Mouse (Mus musculus) bone marrow, adult 2 months (tissue): ENCODE measurements around the gene Podxl. TPM values are rescaled to one million over a fixed set of nuclear protein-coding genes. Genes with fewer than 3 reads are reported as not detected.

Experiments
- H3K27ac ChIP-seq: fragments of 200-500 bp; 2 replicates; pipeline ENCODE4 v1.5.1; 2012; ENCODE audit warnings: low read depth, mild to moderate bottlenecking, control low read depth, inconsistent platforms, low read length; ENCODE audit not compliant: control insufficient read depth, poor library complexity, insufficient read depth
- H3K4me1 ChIP-seq: fragments of 200-500 bp; 2 replicates; pipeline ENCODE4 v1.6.1; 2011; ENCODE audit warnings: low read length; ENCODE audit not compliant: control insufficient read depth, insufficient read depth
- H3K4me3 ChIP-seq: fragments of 200-500 bp; replicated peaks from 2 replicates; pipeline ENCODE3; 2011; ENCODE audit warnings: mild to moderate bottlenecking, low read depth, low read length, control low read depth; ENCODE audit not compliant: control insufficient read depth
- CTCF ChIP-seq: fragments of 200-500 bp; IDR thresholded peaks from 2 replicates; pipeline ENCODE4 v1.5.1; 2011; ENCODE audit warnings: low read length, control low read depth; ENCODE audit not compliant: control insufficient read depth, insufficient read depth
- POLR2A ChIP-seq: fragments of 200-500 bp; IDR thresholded peaks from 2 replicates; pipeline ENCODE4 v1.6.1; 2011; ENCODE audit warnings: low read depth, mild to moderate bottlenecking, control low read depth, low read length, borderline replicate concordance; ENCODE audit not compliant: control insufficient read depth
- WGBS: fragments of 180-500 bp; shearing (Covaris S2); methylation state at CpG from one replicate; pipeline ENCODE4 v1.1.7; 2018; 5-methylcytosine and 5-hydroxymethylcytosine counted together
- polyA plus RNA-seq: library from polyadenylated mRNA; stranded (reverse); fragments of >200 nt; gene quantifications from 2 replicates; pipeline ENCODE4 v1.2.4, GENCODE M21; 2011; ENCODE audit warnings: low replicate concordance; ENCODE audit not compliant: missing spikeins, insufficient read depth, insufficient read length

The Podxl gene
- polyA plus RNA-seq, 1 experiment, result 1.4 TPM

GRCm38 (mm10) chr6:31523039-31523438, 40.7 kb downstream of the Podxl start:
- Histone ChIP-seq H3K4me3 (no peak overlapping the region), H3K27ac (no peak overlapping the region), H3K4me1 (peaks cover 3% of the 10 kb centered on the region)
- TF ChIP-seq POLR2A, result no peak
- no peak for TF ChIP-seq CTCF
- WGBS, result 80% methylated on average over 5 of the region's 5 CpGs

GRCm38 (mm10) chr6:31522478-31522877, 41.3 kb downstream of the Podxl start:
- WGBS, result 81% methylated on average over 4 of the region's 4 CpGs
- Histone ChIP-seq H3K27ac (no peak overlapping the region), H3K4me3 (no peak overlapping the region), H3K4me1 (peaks cover 3% of the 10 kb centered on the region)
- TF ChIP-seq CTCF, result no peak
- TF ChIP-seq POLR2A, result no peak

- Histone ChIP-seq H3K4me3 (no peak overlapping the region), H3K4me1 (peaks cover 3% of the 10 kb centered on the region), H3K27ac (no peak overlapping the region)
- WGBS, result 79% methylated on average over 8 of the region's 8 CpGs
- no peak for TF ChIP-seq POLR2A
- TF ChIP-seq CTCF, result no peak
Observed at GRCm38 (mm10) chr6:31521491-31522355, 42.1 kb downstream of the Podxl start.

- Histone ChIP-seq H3K4me3 (no peak overlapping the region), H3K27ac (no peak overlapping the region), H3K4me1 (peaks cover 3% of the 10 kb centered on the region)
- 62% methylated on average over 7 of the region's 7 CpGs for WGBS
- TF ChIP-seq POLR2A (no peak), CTCF (no peak)
Observed at GRCm38 (mm10) chr6:31520486-31521215, 43.1 kb downstream of the Podxl start.

- 60% methylated on average over 8 of the region's 8 CpGs for WGBS
- no peak overlapping the region for H3K27ac ChIP-seq
- peaks cover 3% of the 10 kb centered on the region for H3K4me1 ChIP-seq
- no peak for TF ChIP-seq POLR2A
- peak; percentile 42; the same call in 1 of the 2 replicates for TF ChIP-seq CTCF
- H3K4me3 ChIP-seq, result no peak overlapping the region
Observed at GRCm38 (mm10) chr6:31519001-31519471, 44.7 kb downstream of the Podxl start.

GRCm38 (mm10) chr6:31518338-31518698, 45.5 kb downstream of the Podxl start:
- Histone ChIP-seq H3K27ac (no peak overlapping the region), H3K4me1 (peaks cover 3% of the 10 kb centered on the region)
- 24% methylated on average over 2 of the region's 2 CpGs for WGBS

GRCm38 (mm10) chr6:31517681-31518337, 46.0 kb downstream of the Podxl start:
- 61% methylated on average over 9 of the region's 9 CpGs for WGBS
- no peak overlapping the region for H3K27ac ChIP-seq
- TF ChIP-seq POLR2A (no peak), CTCF (no peak)
- peaks cover 3% of the 10 kb centered on the region for H3K4me1 ChIP-seq
- no peak overlapping the region for H3K4me3 ChIP-seq

More at GRCm38 (mm10) chr6:31518338-31518698, 45.5 kb downstream of the Podxl start:
- TF ChIP-seq POLR2A (no peak), CTCF (no peak)
- no peak overlapping the region for H3K4me3 ChIP-seq

- no peak for TF ChIP-seq CTCF
- TF ChIP-seq POLR2A, result no peak
- 69% methylated on average over 6 of the region's 6 CpGs for WGBS
- Histone ChIP-seq H3K4me3 (no peak overlapping the region), H3K4me1 (no peaks in the 10 kb centered on the region), H3K27ac (no peak overlapping the region)
Observed at GRCm38 (mm10) chr6:31513726-31514125, 50.1 kb downstream of the Podxl start.
